Mouse (Mus musculus): ENCODE measurements around the gene Arg1.

Gene Arg1

GRCm38 (mm10) chr10:24926962-24927720 lies at the start of gene Arg1:
TSS of gene Arg1 (minus strand) at chr10:24927484.
- DNase-seq (ENCODE audit: low spot score in 2 of 2): no peak

- DNase-seq (ENCODE audit: low spot score in 2 of 2): no peak
Observed at GRCm38 (mm10) chr10:24973845-24974514, 46.7 kb upstream of the Arg1 start.

GRCm38 (mm10) chr10:24973385-24973784 lies 46.1 kb upstream of the Arg1 start:
- DNase-seq (ENCODE audit: low spot score in 2 of 2): no peak

- DNase-seq (ENCODE audit: low spot score in 2 of 2): no peak
Observed at GRCm38 (mm10) chr10:24972923-24973322, 45.6 kb upstream of the Arg1 start.

- no peak for DNase-seq (ENCODE audit: low spot score in 2 of 2)
Observed at GRCm38 (mm10) chr10:24965821-24966550, 38.7 kb upstream of the Arg1 start.

- no peak for DNase-seq (ENCODE audit: low spot score in 2 of 2)
Observed at GRCm38 (mm10) chr10:24961889-24962288, 34.6 kb upstream of the Arg1 start.

GRCm38 (mm10) chr10:24961112-24961511 lies 33.8 kb upstream of the Arg1 start:
- DNase-seq (ENCODE audit: low spot score in 2 of 2): no peak

- DNase-seq (ENCODE audit: low spot score in 2 of 2): no peak
Observed at GRCm38 (mm10) chr10:24959043-24959916, 32.0 kb upstream of the Arg1 start.

- DNase-seq (ENCODE audit: low spot score in 2 of 2): no peak
Observed at GRCm38 (mm10) chr10:24958280-24959042, 31.2 kb upstream of the Arg1 start.

GRCm38 (mm10) chr10:24953876-24954275 lies 26.6 kb upstream of the Arg1 start:
- DNase-seq (ENCODE audit: low spot score in 2 of 2): no peak

GRCm38 (mm10) chr10:24952549-24952948 lies 25.3 kb upstream of the Arg1 start:
- DNase-seq (ENCODE audit: low spot score in 2 of 2): no peak

- no peak for DNase-seq (ENCODE audit: low spot score in 2 of 2)
Observed at GRCm38 (mm10) chr10:24951575-24951974, 24.3 kb upstream of the Arg1 start.

- no peak for DNase-seq (ENCODE audit: low spot score in 2 of 2)
Observed at GRCm38 (mm10) chr10:24950223-24950622, 22.9 kb upstream of the Arg1 start.

- no peak for DNase-seq (ENCODE audit: low spot score in 2 of 2)
Observed at GRCm38 (mm10) chr10:24948278-24948677, 21.0 kb upstream of the Arg1 start.

- no peak for DNase-seq (ENCODE audit: low spot score in 2 of 2)
Observed at GRCm38 (mm10) chr10:24947871-24948270, 20.6 kb upstream of the Arg1 start.

- no peak for DNase-seq (ENCODE audit: low spot score in 2 of 2)
Observed at GRCm38 (mm10) chr10:24930143-24930542, 2.9 kb upstream of the Arg1 start.

GRCm38 (mm10) chr10:24928072-24928471 lies 788 bp upstream of the Arg1 start:
- DNase-seq (ENCODE audit: low spot score in 2 of 2): no peak

- DNase-seq (ENCODE audit: low spot score in 2 of 2): no peak
Observed at GRCm38 (mm10) chr10:24926380-24926779, 904 bp downstream of the Arg1 start.

GRCm38 (mm10) chr10:24924296-24924695 lies 3.0 kb downstream of the Arg1 start:
- no peak for DNase-seq (ENCODE audit: low spot score in 2 of 2)

GRCm38 (mm10) chr10:24922977-24923376 lies 4.3 kb downstream of the Arg1 start:
- DNase-seq (ENCODE audit: low spot score in 2 of 2): no peak

GRCm38 (mm10) chr10:24915486-24915885 lies 11.8 kb downstream of the Arg1 start:
- no peak for DNase-seq (ENCODE audit: low spot score in 2 of 2)
